Mouse (Mus musculus) thymus, adult 2 months (tissue): ENCODE data around the gene Aire. TPM values are rescaled to one million over a fixed set of nuclear protein-coding genes. Genes with fewer than 3 reads are reported as not detected.

ENCODE experiments used
- DNase-seq: peaks from one replicate; pipeline ENCODE4 v3.0.0; 2021
- H3K27ac ChIP-seq: fragments of 200-500 bp; 2 replicates; pipeline ENCODE4 v1.5.1; 2012; ENCODE audit warnings: low read length, control low read depth; ENCODE audit not compliant: control insufficient read depth, insufficient read depth
- H3K27me3 ChIP-seq: fragments of 200-500 bp; 2 replicates; pipeline ENCODE4 v1.6.1; 2012; ENCODE audit warnings: mild to moderate bottlenecking, low read length, moderate library complexity, mixed read lengths; ENCODE audit not compliant: control insufficient read depth, insufficient read depth
- H3K36me3 ChIP-seq: fragments of 200-500 bp; 2 replicates; pipeline ENCODE4 v1.6.1; 2012; ENCODE audit warnings: mild to moderate bottlenecking, low read length, moderate library complexity; ENCODE audit not compliant: control insufficient read depth, insufficient read depth
- H3K4me1 ChIP-seq: fragments of 200-500 bp; replicated peaks from 2 replicates; pipeline ENCODE4 v1.6.1; 2012; ENCODE audit warnings: low read length; ENCODE audit not compliant: control insufficient read depth, insufficient read depth
- H3K4me3 ChIP-seq: fragments of 200-500 bp; 2 replicates; pipeline ENCODE4 v1.5.1; 2012; ENCODE audit warnings: mild to moderate bottlenecking, low read length, control low read depth, moderate library complexity; ENCODE audit not compliant: control insufficient read depth, insufficient read depth
- CTCF ChIP-seq: fragments of 200-500 bp; IDR thresholded peaks from 2 replicates; pipeline ENCODE4 v1.5.1; 2012; ENCODE audit warnings: mild to moderate bottlenecking, control low read depth, low read length, moderate library complexity, borderline replicate concordance; ENCODE audit not compliant: control insufficient read depth, poor library complexity, insufficient read depth; ENCODE audit errors: extremely low read depth
- POLR2A ChIP-seq: fragments of 200-500 bp; IDR thresholded peaks from 2 replicates; pipeline ENCODE4 v1.6.1; 2012; ENCODE audit warnings: mild to moderate bottlenecking, low read length, control low read depth, moderate library complexity; ENCODE audit not compliant: control insufficient read depth, poor library complexity, insufficient read depth; ENCODE audit errors: extremely low read depth
- WGBS: fragments of 180-500 bp; shearing (Covaris S2); methylation state at CpG from one replicate; pipeline ENCODE4 v1.1.7; 2018; 5-methylcytosine and 5-hydroxymethylcytosine counted together
- polyA plus RNA-seq: library from polyadenylated mRNA; depleted of rRNA; stranded (reverse); fragments of >200 nt; gene quantifications from 2 replicates; pipeline ENCODE4 v1.2.3, GENCODE M21; 2012

Aire gene
- polyA plus RNA-seq, 1 experiment: 93.7 TPM

GRCm38 (mm10) chr10:78054633-78055565 lies 11.5 kb upstream of the Aire start:
- H3K27ac ChIP-seq: no peak overlapping the region
- no peak overlapping the region for H3K4me3 ChIP-seq
- no peaks in the 10 kb centered on the region for H3K4me1 ChIP-seq
- H3K36me3 ChIP-seq: no peaks in the 10 kb centered on the region
- TF ChIP-seq CTCF (no peak), POLR2A (no peak)
- H3K27me3 ChIP-seq: no peaks in the 10 kb centered on the region
- WGBS: 91% methylated on average over 19 of the region's 19 CpGs
- no peak for DNase-seq

GRCm38 (mm10) chr10:78049519-78050035 lies 6.2 kb upstream of the Aire start:
- H3K27me3 ChIP-seq: no peaks in the 10 kb centered on the region
- DNase-seq: no peak
- H3K27ac ChIP-seq: no peak overlapping the region
- WGBS: 82% methylated on average over 11 of the region's 11 CpGs
- no peaks in the 10 kb centered on the region for H3K4me1 ChIP-seq
- no peak for TF ChIP-seq POLR2A
- TF ChIP-seq CTCF: no peak
- no peaks in the 10 kb centered on the region for H3K36me3 ChIP-seq
- no peak overlapping the region for H3K4me3 ChIP-seq

- H3K4me1 ChIP-seq: peaks cover 8% of the 10 kb centered on the region
- H3K36me3 ChIP-seq: no peaks in the 10 kb centered on the region
- TF ChIP-seq CTCF (no peak), POLR2A (no peak)
- H3K4me3 ChIP-seq: no peak overlapping the region
- WGBS: 83% methylated on average over 10 of the region's 10 CpGs
- no peaks in the 10 kb centered on the region for H3K27me3 ChIP-seq
- DNase-seq: no peak
- H3K27ac ChIP-seq: no peak overlapping the region
Measured at GRCm38 (mm10) chr10:78048061-78048730, 4.8 kb upstream of the Aire start.

GRCm38 (mm10) chr10:78046388-78046787 lies 3.0 kb upstream of the Aire start:
- no peak for TF ChIP-seq POLR2A
- no peak overlapping the region for H3K27ac ChIP-seq
- H3K27me3 ChIP-seq: no peaks in the 10 kb centered on the region
- DNase-seq: no peak
- H3K4me1 ChIP-seq: peaks cover 15% of the 10 kb centered on the region
- WGBS: 90% methylated on average over 4 of the region's 4 CpGs
- no peaks in the 10 kb centered on the region for H3K36me3 ChIP-seq
- no peak overlapping the region for H3K4me3 ChIP-seq

GRCm38 (mm10) chr10:78044531-78044930 lies 1.1 kb upstream of the Aire start:
- Histone ChIP-seq H3K27me3 (no peaks in the 10 kb centered on the region), H3K27ac (no peak overlapping the region), H3K4me1 (peaks cover 15% of the 10 kb centered on the region), H3K4me3 (no peak overlapping the region), H3K36me3 (no peaks in the 10 kb centered on the region)
- 92% methylated on average over 1 of the region's 1 CpGs for WGBS
- TF ChIP-seq POLR2A (no peak), CTCF (no peak)
- no peak for DNase-seq

- no peak for DNase-seq
- peaks cover 15% of the 10 kb centered on the region for H3K4me1 ChIP-seq
- no peaks in the 10 kb centered on the region for H3K36me3 ChIP-seq
- H3K4me3 ChIP-seq: no peak overlapping the region
- H3K27ac ChIP-seq: no peak overlapping the region
- TF ChIP-seq POLR2A (no peak), CTCF (no peak)
- WGBS: 90% methylated on average over 14 of the region's 14 CpGs
- no peaks in the 10 kb centered on the region for H3K27me3 ChIP-seq
Measured at GRCm38 (mm10) chr10:78042697-78043405, 559 bp downstream of the Aire start.
